Mouse (Mus musculus): ENCODE data around the gene Tecpr1. TPM values are rescaled to one million over a fixed set of nuclear protein-coding genes. Genes with fewer than 3 reads are reported as not detected.

The Tecpr1 gene
- total RNA-seq, 2 experiments from 2014 or later: 27.1 to 27.3 TPM

GRCm38 (mm10) chr5:144169275-144169975 is 54.0 kb downstream of the Tecpr1 start:
- DNase-seq: no peak

DNA sequence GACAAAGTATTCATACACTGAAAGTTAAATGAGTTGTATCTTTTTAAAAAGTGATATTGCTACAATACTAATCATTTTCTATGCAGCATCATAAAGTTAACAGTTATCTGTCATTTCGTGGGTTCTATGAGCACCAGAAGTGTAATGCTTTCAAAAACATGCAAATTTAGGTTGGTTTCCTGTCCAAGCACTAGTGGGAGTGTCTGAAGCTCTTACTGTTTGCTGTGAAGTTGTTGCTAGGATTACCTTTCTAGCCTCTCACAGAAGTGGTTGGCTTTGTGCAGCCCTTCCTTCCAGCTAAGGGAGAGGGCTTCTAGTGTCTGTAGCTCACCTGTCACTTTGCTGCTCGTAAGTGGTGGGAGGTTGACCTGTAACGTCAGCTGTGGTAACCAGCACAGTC is 57.7 kb downstream of the Tecpr1 start:
- no peak for DNase-seq

DNA sequence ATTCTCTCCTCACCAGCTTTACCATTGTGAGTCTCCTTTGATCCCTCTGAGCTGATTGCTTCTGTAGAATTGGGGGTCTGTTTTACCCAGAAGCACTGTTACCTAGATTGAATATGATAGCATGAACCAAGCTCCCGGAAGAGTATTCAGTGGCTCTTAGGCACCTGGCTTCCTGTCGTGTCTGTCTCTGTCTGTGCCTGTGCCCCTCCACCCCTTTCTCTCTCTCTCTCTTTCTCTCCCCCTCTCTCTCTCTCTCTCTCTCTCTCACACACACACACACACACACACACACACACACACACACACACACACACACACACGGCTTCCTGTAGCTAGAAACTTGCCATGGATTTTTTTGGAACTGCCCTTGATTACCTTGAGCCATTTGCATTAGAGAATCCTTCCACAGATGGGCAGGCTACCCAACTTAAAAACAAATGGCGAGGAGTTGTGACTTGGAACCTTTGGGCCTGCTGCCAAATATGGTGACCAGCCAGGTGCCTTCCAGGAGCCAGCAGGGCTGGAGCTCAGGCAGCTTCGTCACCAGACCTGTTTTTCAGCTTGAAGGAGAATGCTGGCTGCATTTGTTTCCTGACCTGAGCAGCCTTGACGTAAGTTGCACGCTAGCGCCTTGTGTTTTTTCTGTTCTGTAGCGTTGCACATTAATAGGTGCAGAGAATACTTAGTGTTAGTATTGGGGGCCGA is 60.5 kb downstream of the Tecpr1 start:
- no peak for DNase-seq

DNA sequence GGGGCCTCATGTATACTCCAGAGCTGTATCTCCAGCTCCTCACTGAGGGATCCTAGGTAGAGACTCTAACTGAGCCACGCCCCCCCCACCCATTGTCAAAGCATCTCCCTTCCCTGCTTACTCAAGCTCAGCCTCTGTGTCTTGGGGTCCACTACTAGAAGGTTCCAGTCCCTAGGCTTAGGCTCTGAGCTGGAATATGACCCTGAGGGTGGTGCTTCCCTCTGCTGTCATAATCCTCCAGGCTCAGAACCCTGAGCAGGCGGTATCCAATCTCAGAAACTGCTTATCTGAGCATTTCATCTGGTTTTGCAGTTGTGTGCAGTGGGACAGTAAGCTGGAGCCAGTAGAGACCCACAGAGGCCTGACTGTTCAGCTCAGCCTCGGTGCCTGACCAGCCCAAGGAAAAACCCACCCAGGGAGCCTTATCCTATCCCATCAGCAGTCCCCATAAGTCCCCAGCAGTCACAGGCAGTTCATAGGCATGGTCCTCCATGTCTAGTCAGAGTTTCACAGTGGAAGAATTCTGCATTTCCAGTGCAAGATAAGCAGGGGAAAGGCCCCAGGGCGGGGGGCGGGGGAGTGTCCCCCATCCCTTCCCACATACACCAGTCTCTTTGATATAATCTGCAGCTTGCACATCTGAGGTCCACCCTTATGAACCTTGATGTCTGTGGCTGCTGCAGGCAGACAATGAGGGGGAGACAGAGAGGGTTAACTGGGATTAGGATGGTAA is 61.2 kb downstream of the Tecpr1 start:
- no peak for DNase-seq

GRCm38 (mm10) chr5:144159137-144159536 is 64.3 kb downstream of the Tecpr1 start:
- DNase-seq: no peak

DNA sequence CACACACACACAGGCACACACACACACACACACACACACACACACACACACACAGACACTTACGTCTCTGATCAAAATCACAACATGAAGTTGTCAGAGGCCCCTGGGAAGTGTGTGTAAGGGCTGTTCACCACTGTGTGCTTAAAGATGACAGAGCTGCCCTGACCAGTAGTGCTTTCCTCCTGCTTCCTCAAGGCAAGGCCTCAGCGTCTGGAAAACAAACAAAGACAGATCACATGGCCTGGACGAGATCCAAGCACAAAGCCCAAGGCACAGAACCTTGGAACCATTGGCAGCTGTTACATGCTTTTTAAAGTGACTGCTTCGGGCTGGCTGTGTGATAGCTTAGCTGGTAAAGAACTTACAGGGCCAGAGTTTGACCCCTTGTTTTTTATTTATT is 64.8 kb downstream of the Tecpr1 start:
- DNase-seq: peak; percentile 86 to 90

DNA sequence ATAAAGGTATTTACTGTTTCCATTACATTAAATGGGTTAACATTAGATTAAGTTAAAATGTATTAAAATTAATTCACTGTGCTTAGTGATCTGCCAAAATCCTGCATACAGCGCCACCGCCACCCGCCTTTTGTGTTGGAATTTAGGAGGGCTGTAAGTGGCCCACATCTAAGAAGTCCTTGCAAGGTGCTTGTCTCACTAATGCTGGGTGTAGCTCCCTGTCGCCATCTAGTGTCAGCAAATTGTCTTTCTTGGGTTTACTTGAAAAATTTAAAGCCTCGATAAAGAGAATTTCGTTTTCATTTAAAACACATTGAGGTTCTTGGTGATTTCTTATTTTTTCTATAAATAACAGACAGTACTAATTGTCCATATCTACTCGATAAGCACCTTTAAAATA is 68.9 kb downstream of the Tecpr1 start:
- DNase-seq: peak; percentile 64 to 86

DNA sequence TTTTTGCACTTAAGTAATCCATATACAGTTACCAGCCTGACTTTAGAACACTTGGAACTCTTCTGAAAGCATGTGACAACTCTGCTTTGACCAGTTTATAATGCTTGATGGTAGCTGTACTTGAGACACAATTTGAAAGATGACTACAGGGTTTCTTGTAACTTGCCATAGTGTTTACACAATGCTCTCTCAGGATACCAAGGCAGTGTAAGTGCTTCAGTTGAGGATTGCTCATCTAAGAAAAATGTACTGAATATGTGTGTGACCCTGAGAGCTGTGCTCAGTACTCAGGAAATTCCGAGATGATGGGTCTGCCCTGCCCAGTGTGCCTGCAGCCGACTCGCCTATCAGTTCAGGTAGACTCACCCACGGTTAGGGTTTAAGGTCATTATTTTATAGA is 72.1 kb downstream of the Tecpr1 start:
- DNase-seq: no peak

GRCm38 (mm10) chr5:144149530-144149929 is 73.9 kb downstream of the Tecpr1 start:
- DNase-seq: no peak

- DNase-seq: no peak
These were observed 76.5 kb downstream of the Tecpr1 start for GRCm38 (mm10) chr5:144146898-144147297.

Other genes with a start within 250 kb of the Tecpr1 start
- 10 to 100 TPM; 25.1 to 28.1 TPM for gene Ccz1, start 208.7 kb downstream of the Tecpr1 start, total RNA-seq (2021)
- gene Ocm, start 196.9 kb downstream of the Tecpr1 start, total RNA-seq (2021): not detected
- 10 to 100 TPM; 29.7 to 31.3 TPM for gene Lmtk2, start 123.2 kb downstream of the Tecpr1 start, total RNA-seq (2021)
- gene Bhlha15, start 33.3 kb downstream of the Tecpr1 start, total RNA-seq (2021): under 1 TPM in 1 of 2 experiments, not detected in 1; 0.07 TPM
- 100 to 1,000 TPM; 149 to 160 TPM for gene Bri3, start 20.8 kb upstream of the Tecpr1 start, total RNA-seq (2021)
- gene Baiap2l1, start 134.5 kb upstream of the Tecpr1 start, total RNA-seq (2021): 1 to 10 TPM; 7.2 to 7.4 TPM

Data from heart, adult 18-20 months (tissue).